26 mouse cellular contexts compared by ENCODE assay signal in genomic region chr6:109814990-109815389, GRCm38 (mm10).
"Had no signal": no experiment of that assay in that cellular context is flagged by ENCODE, and none has a peak within 500 bp of the region (broad histone marks: within the 10 kb centered on the region; RNA-seq: fewer than 3 reads in every experiment).

No protein-coding gene starts in this region.

- DNase-seq: gastrocnemius, adult 2 months; gastrocnemius, postnatal 14 days; gastrocnemius, postnatal 36 days; heart, adult 11 months; heart, adult 2 months; heart, postnatal 14 days; heart, postnatal 36 days; kidney, adult 11 months; kidney, adult 2 months; kidney, adult 9 months; kidney, postnatal 14 days; kidney, postnatal 36 days; layer of hippocampus, adult 9-11 months; layer of hippocampus, postnatal 36 days; left cerebral cortex, postnatal 4 days had no signal

- H3K27ac ChIP-seq: gastrocnemius, adult 2 months; heart, adult 2 months; heart, embryonic 13.5 days; heart, embryonic 15.5 days; hindbrain, embryonic 13.5 days; hindbrain, embryonic 15.5 days; hindbrain, postnatal 0 days; kidney, embryonic 15.5 days; kidney, postnatal 0 days; limb, embryonic 13.5 days; limb, embryonic 15.5 days; liver, embryonic 12.5 days; liver, embryonic 14.5 days had no signal

- H3K4me1 ChIP-seq: heart, embryonic 13.5 days; heart, embryonic 15.5 days; hindbrain, embryonic 13.5 days; hindbrain, embryonic 15.5 days; kidney, embryonic 15.5 days; limb, embryonic 13.5 days; limb, embryonic 15.5 days; liver, embryonic 12.5 days had no signal

- H3K4me3 ChIP-seq: gastrocnemius, adult 2 months; heart, adult 2 months; heart, embryonic 13.5 days; heart, embryonic 15.5 days; hindbrain, embryonic 13.5 days; hindbrain, embryonic 15.5 days; kidney, embryonic 15.5 days; limb, embryonic 13.5 days; limb, embryonic 15.5 days; liver, embryonic 12.5 days had no signal
